Mouse (Mus musculus): ENCODE measurements at regions not wholly inside any gene's neighbourhood (a gene's known extent, or its start where the extent isn't known, plus 50 kb on each side); places are given as distances from the start of the nearest gene placed in this dataset.

GRCm38 (mm10) chrX:99415701-99416100 is 55.4 kb downstream of the Pja1 start:
- no peak for DNase-seq

- no peak for DNase-seq
These were observed 60.1 kb downstream of the Pja1 start for GRCm38 (mm10) chrX:99410942-99411341.

- DNase-seq, result no peak
These were observed 61.2 kb downstream of the Pja1 start for GRCm38 (mm10) chrX:99409858-99410257.

- DNase-seq, result no peak
These were observed 61.7 kb downstream of the Pja1 start for GRCm38 (mm10) chrX:99409331-99409730.

GRCm38 (mm10) chrX:99408804-99409203 is 62.3 kb downstream of the Pja1 start:
- DNase-seq, result no peak

- DNase-seq, result no peak
These were observed 65.2 kb downstream of the Pja1 start for GRCm38 (mm10) chrX:99405843-99406242.

- DNase-seq, result no peak
These were observed 67.4 kb downstream of the Pja1 start for GRCm38 (mm10) chrX:99403521-99404149.

GRCm38 (mm10) chrX:99402841-99403520 is 68.1 kb downstream of the Pja1 start:
- no peak for DNase-seq

- no peak for DNase-seq
These were observed 73.7 kb downstream of the Pja1 start for GRCm38 (mm10) chrX:99397344-99397743.

- no peak for DNase-seq
These were observed 74.9 kb downstream of the Pja1 start for GRCm38 (mm10) chrX:99396180-99396579.

GRCm38 (mm10) chrX:99395067-99395466 is 76.0 kb downstream of the Pja1 start:
- DNase-seq, result no peak

GRCm38 (mm10) chrX:99391628-99392027 is 79.4 kb downstream of the Pja1 start:
- no peak for DNase-seq

GRCm38 (mm10) chrX:99390462-99390838 is 80.6 kb downstream of the Pja1 start:
- DNase-seq, result no peak

- no peak for DNase-seq
These were observed 81.2 kb downstream of the Pja1 start for GRCm38 (mm10) chrX:99389778-99390461.

GRCm38 (mm10) chrX:99370711-99371110 is 100.4 kb downstream of the Pja1 start:
- DNase-seq, result no peak

- DNase-seq, result no peak
These were observed 101.7 kb downstream of the Pja1 start for GRCm38 (mm10) chrX:99369258-99369900.

- no peak for DNase-seq
These were observed 107.0 kb downstream of the Pja1 start for GRCm38 (mm10) chrX:99364072-99364471.

GRCm38 (mm10) chrX:99360095-99360890 is 110.8 kb downstream of the Pja1 start:
- peak; percentile 20 for DNase-seq

GRCm38 (mm10) chrX:99358784-99359183 is 112.3 kb downstream of the Pja1 start:
- DNase-seq, result no peak

- DNase-seq, result no peak
These were observed 112.9 kb downstream of the Pja1 start for GRCm38 (mm10) chrX:99358051-99358617.

GRCm38 (mm10) chrX:99355128-99355527 is 115.9 kb downstream of the Pja1 start:
- DNase-seq, result no peak

GRCm38 (mm10) chrX:99350233-99350632 is 120.8 kb downstream of the Pja1 start:
- DNase-seq, result no peak
